In genomic region chr7:102752086-102752485, GRCm38 (mm10) we compare ENCODE assay signal across 15 mouse cellular contexts. TPM values are rescaled to one million over a fixed set of nuclear protein-coding genes. Genes with fewer than 3 reads are reported as not detected.
A peak's percentile ranks its signal among the peaks of the same experiment; 100 is the strongest.
DNase-seq lines count a peak whose midpoint lies in the region; ATAC-seq and TF ChIP-seq lines count a peak whose summit lies in the region.
"Had no signal": no experiment of that assay in that cellular context is flagged by ENCODE, and none has a peak within 500 bp of the region (broad histone marks: within the 10 kb centered on the region; RNA-seq: fewer than 3 reads in every experiment).

No protein-coding gene starts in this region.

- ATAC-seq in lung, embryonic 14.5 days (ENCODE audit: insufficient read depth): no peak
- ATAC-seq in megakaryocyte progenitor cell, adult 5-6 weeks (replicated peaks; ENCODE audit: poor library complexity): peak; percentile 66
- ATAC-seq in hindbrain, embryonic 16.5 days: no peak
- no peak for ATAC-seq in intestine, embryonic 16.5 days
- ATAC-seq: midbrain, embryonic 15.5 days had no signal

- no peaks in the 10 kb centered on the region for H3K27me3 ChIP-seq in lung, embryonic 14.5 days (ENCODE audit: insufficient read depth, low read length)
- H3K27me3 ChIP-seq in hindbrain, embryonic 16.5 days (replicated peaks; ENCODE audit: control insufficient read depth, insufficient read depth, low read length): no peaks in the 10 kb centered on the region
- H3K27me3 ChIP-seq in intestine, embryonic 16.5 days (replicated peaks; ENCODE audit: control insufficient read depth, insufficient read depth, low read length): no peaks in the 10 kb centered on the region
- H3K27me3 ChIP-seq: midbrain, embryonic 15.5 days had no signal

- WGBS in lung, embryonic 14.5 days: 11% methylated on average over 1 of the region's 1 CpGs
- WGBS in hindbrain, embryonic 16.5 days: 42% methylated on average over 1 of the region's 1 CpGs
- WGBS in intestine, embryonic 16.5 days: 15% methylated on average over 1 of the region's 1 CpGs

- no peak overlapping the region for H3K4me2 ChIP-seq in lung, embryonic 14.5 days
- H3K4me2 ChIP-seq in hindbrain, embryonic 16.5 days (ENCODE audit: low read length): no peak overlapping the region
- no peak overlapping the region for H3K4me2 ChIP-seq in intestine, embryonic 16.5 days (ENCODE audit: low read depth, low read length)
- H3K4me2 ChIP-seq: midbrain, embryonic 15.5 days had no signal

- H3K36me3 ChIP-seq in lung, embryonic 14.5 days (ENCODE audit: insufficient read depth): no peaks in the 10 kb centered on the region
- no peaks in the 10 kb centered on the region for H3K36me3 ChIP-seq in hindbrain, embryonic 16.5 days (ENCODE audit: control insufficient read depth, insufficient read depth, low read length)
- H3K36me3 ChIP-seq in intestine, embryonic 16.5 days (ENCODE audit: control insufficient read depth, insufficient read depth, low read length): no peaks in the 10 kb centered on the region
- H3K36me3 ChIP-seq: hindbrain, embryonic 10.5 days; midbrain, embryonic 15.5 days had no signal

- H3K4me3 ChIP-seq in lung, embryonic 14.5 days (ENCODE audit: low read depth, low read length): no peak overlapping the region
- no peak overlapping the region for H3K4me3 ChIP-seq in hindbrain, embryonic 16.5 days (ENCODE audit: low read length)
- H3K4me3 ChIP-seq in intestine, embryonic 16.5 days (ENCODE audit: low read length): no peak overlapping the region
- H3K4me3 ChIP-seq: hindbrain, embryonic 10.5 days; midbrain, embryonic 15.5 days had no signal

- peak; percentile 34; the same call in 1 of the 2 replicates for TF ChIP-seq CTCF in lung, embryonic 14.5 days (IDR thresholded peaks at IDR 0.05; ENCODE audit: low read depth)

- no peaks in the 10 kb centered on the region for H3K4me1 ChIP-seq in lung, embryonic 14.5 days (ENCODE audit: insufficient read depth)
- no peaks in the 10 kb centered on the region for H3K4me1 ChIP-seq in hindbrain, embryonic 16.5 days (ENCODE audit: control insufficient read depth, insufficient read depth, low read depth, low read length)
- H3K4me1 ChIP-seq in intestine, embryonic 16.5 days (ENCODE audit: control insufficient read depth, insufficient read depth, low read length): no peaks in the 10 kb centered on the region
- H3K4me1 ChIP-seq: hindbrain, embryonic 10.5 days; midbrain, embryonic 15.5 days had no signal

- H3K27ac ChIP-seq in lung, embryonic 14.5 days (ENCODE audit: low read depth): no peak overlapping the region
- no peak overlapping the region for H3K27ac ChIP-seq in hindbrain, embryonic 16.5 days (ENCODE audit: low read depth, low read length)
- no peak overlapping the region for H3K27ac ChIP-seq in intestine, embryonic 16.5 days (ENCODE audit: low read length)
- H3K27ac ChIP-seq: hindbrain, embryonic 10.5 days; liver, embryonic 14.5 days; midbrain, embryonic 15.5 days had no signal

- H3K9me3 ChIP-seq in lung, embryonic 14.5 days (ENCODE audit: low read depth, low read length): no peaks in the 10 kb centered on the region
- H3K9me3 ChIP-seq in hindbrain, embryonic 16.5 days (ENCODE audit: control insufficient read depth, low read length): no peaks in the 10 kb centered on the region
- no peaks in the 10 kb centered on the region for H3K9me3 ChIP-seq in intestine, embryonic 16.5 days (ENCODE audit: control insufficient read depth, low read length)
- H3K9me3 ChIP-seq: hindbrain, embryonic 10.5 days; midbrain, embryonic 15.5 days had no signal

- H3K9ac ChIP-seq in lung, embryonic 14.5 days: no peak overlapping the region
- H3K9ac ChIP-seq in hindbrain, embryonic 16.5 days (ENCODE audit: low read depth, low read length): no peak overlapping the region
- no peak overlapping the region for H3K9ac ChIP-seq in intestine, embryonic 16.5 days (ENCODE audit: low read depth, low read length)
- H3K9ac ChIP-seq: liver, embryonic 14.5 days; midbrain, embryonic 15.5 days had no signal

- DNase-seq in cerebellum, postnatal 14 days: peak; percentile 1 to 4
- no peak for DNase-seq in cerebellum, adult 9-11 months
- DNase-seq in lung, embryonic 14.5 days: peak; percentile 20
- no peak for DNase-seq in lung, postnatal 4 days
- DNase-seq in ES-CJ7 (ENCODE audit: low read depth, low spot score): peak; percentile 7
- DNase-seq: thymus, postnatal 14 days had no signal

RNA-seq across cellular contexts. Expression of gene Olfr560, which starts 7.1 kb away (rescaled TPM):
- polyA plus RNA-seq in lung, embryonic 14.5 days (2014; fragmentation: Nextera tagmentation; extraction: Ambion mirVana): not detected in 2 replicates
- total RNA-seq in megakaryocyte progenitor cell, adult 5-6 weeks (2015): not detected in 2 replicates
- total RNA-seq in megakaryocyte progenitor cell, adult 5-6 weeks (2017): not detected in 2 replicates
- polyA plus RNA-seq in hindbrain, embryonic 16.5 days (2015; fragmentation: Nextera tagmentation; extraction: Ambion mirVana): not detected in 2 replicates
- polyA plus RNA-seq in intestine, embryonic 16.5 days (2015; fragmentation: Nextera tagmentation; extraction: Ambion mirVana): not detected in 2 replicates
- total RNA-seq: granulocyte monocyte progenitor cell, adult 5-6 weeks had no signal
- polyA plus RNA-seq: forebrain, embryonic 11.5 days; hindbrain, embryonic 10.5 days; liver, embryonic 14.5 days; midbrain, embryonic 15.5 days had no signal

RNA-seq across cellular contexts. Expression of gene Olfr78, which starts 7.2 kb away (rescaled TPM):
- 0.09 and 0.12 TPM in 2 replicates for polyA plus RNA-seq in lung, embryonic 14.5 days (2014; fragmentation: Nextera tagmentation; extraction: Ambion mirVana)
- not detected in 2 replicates for total RNA-seq in megakaryocyte progenitor cell, adult 5-6 weeks (2015)
- not detected in 2 replicates for total RNA-seq in megakaryocyte progenitor cell, adult 5-6 weeks (2017)
- 0.10 and 0.11 TPM in 2 replicates for polyA plus RNA-seq in hindbrain, embryonic 16.5 days (2015; fragmentation: Nextera tagmentation; extraction: Ambion mirVana)
- 0.39 and 0.58 TPM in 2 replicates for polyA plus RNA-seq in intestine, embryonic 16.5 days (2015; fragmentation: Nextera tagmentation; extraction: Ambion mirVana)
- total RNA-seq: granulocyte monocyte progenitor cell, adult 5-6 weeks had no signal
- polyA plus RNA-seq: forebrain, embryonic 11.5 days had no signal

RNA-seq across cellular contexts. Expression of gene Olfr561, which starts 18.9 kb away (rescaled TPM):
- not detected in 2 replicates for polyA plus RNA-seq in lung, embryonic 14.5 days (2014; fragmentation: Nextera tagmentation; extraction: Ambion mirVana)
- total RNA-seq in megakaryocyte progenitor cell, adult 5-6 weeks (2015): not detected in 2 replicates
- not detected in 2 replicates for total RNA-seq in megakaryocyte progenitor cell, adult 5-6 weeks (2017)
- polyA plus RNA-seq in hindbrain, embryonic 16.5 days (2015; fragmentation: Nextera tagmentation; extraction: Ambion mirVana): not detected in 2 replicates
- not detected in 2 replicates for polyA plus RNA-seq in intestine, embryonic 16.5 days (2015; fragmentation: Nextera tagmentation; extraction: Ambion mirVana)
- total RNA-seq: granulocyte monocyte progenitor cell, adult 5-6 weeks; left cerebral cortex, postnatal 14 days had no signal
- polyA plus RNA-seq: forebrain, embryonic 11.5 days; liver, embryonic 14.5 days; midbrain, embryonic 15.5 days had no signal

RNA-seq across cellular contexts. Expression of gene Olfr559, which starts 24.8 kb away (rescaled TPM):
- polyA plus RNA-seq in lung, embryonic 14.5 days (2014; fragmentation: Nextera tagmentation; extraction: Ambion mirVana): not detected in 2 replicates
- total RNA-seq in megakaryocyte progenitor cell, adult 5-6 weeks (2015): not detected in 2 replicates
- not detected in 2 replicates for total RNA-seq in megakaryocyte progenitor cell, adult 5-6 weeks (2017)
- polyA plus RNA-seq in hindbrain, embryonic 16.5 days (2015; fragmentation: Nextera tagmentation; extraction: Ambion mirVana): not detected in 2 replicates
- polyA plus RNA-seq in intestine, embryonic 16.5 days (2015; fragmentation: Nextera tagmentation; extraction: Ambion mirVana): not detected in 2 replicates
- total RNA-seq: granulocyte monocyte progenitor cell, adult 5-6 weeks; left cerebral cortex, postnatal 14 days had no signal
- polyA plus RNA-seq: forebrain, embryonic 11.5 days; hindbrain, embryonic 10.5 days; liver, embryonic 14.5 days; midbrain, embryonic 15.5 days had no signal

RNA-seq across cellular contexts. Expression of gene Olfr33, which starts 33.2 kb away (rescaled TPM):
- not detected in 2 replicates for polyA plus RNA-seq in lung, embryonic 14.5 days (2014; fragmentation: Nextera tagmentation; extraction: Ambion mirVana)
- not detected in 2 replicates for total RNA-seq in megakaryocyte progenitor cell, adult 5-6 weeks (2015)
- not detected in 2 replicates for total RNA-seq in megakaryocyte progenitor cell, adult 5-6 weeks (2017)
- polyA plus RNA-seq in hindbrain, embryonic 16.5 days (2015; fragmentation: Nextera tagmentation; extraction: Ambion mirVana): not detected in 2 replicates
- polyA plus RNA-seq in intestine, embryonic 16.5 days (2015; fragmentation: Nextera tagmentation; extraction: Ambion mirVana): not detected in 2 replicates
- total RNA-seq: granulocyte monocyte progenitor cell, adult 5-6 weeks; left cerebral cortex, postnatal 14 days had no signal
- polyA plus RNA-seq: forebrain, embryonic 11.5 days; hindbrain, embryonic 10.5 days; liver, embryonic 14.5 days; midbrain, embryonic 15.5 days had no signal

Comparison
In these comparisons a context has a peak if more than half of its experiments do, and no peak if none do; other contexts are left out.
1. DNase-seq: peak in cerebellum, postnatal 14 days (2 of 2), lung, embryonic 14.5 days (single experiment) and ES-CJ7 (single experiment); none in cerebellum, adult 9-11 months (single experiment) and lung, postnatal 4 days (0 of 2).